Mouse (Mus musculus) cerebellum, postnatal 25 days (tissue): Measurements from ENCODE around the gene Negr1.

Source experiments
- DNase-seq, 2 experiments: peaks; one replicate each; pipeline ENCODE4 v3.0.0; 2021; ENCODE audit warnings: mixed read lengths in 2 of 2

Negr1 gene

GRCm38 (mm10) chr3:156912816-156913215 lies 351.2 kb downstream of the Negr1 start:
- DNase-seq = no peak

- no peak for DNase-seq
These were observed 359.8 kb downstream of the Negr1 start for GRCm38 (mm10) chr3:156921369-156921768.

GRCm38 (mm10) chr3:156923159-156923558 lies 361.6 kb downstream of the Negr1 start:
- DNase-seq = no peak

GRCm38 (mm10) chr3:156925102-156925501 lies 363.5 kb downstream of the Negr1 start:
- DNase-seq = no peak

GRCm38 (mm10) chr3:156928396-156929061 lies 366.9 kb downstream of the Negr1 start:
- DNase-seq = peak; percentile 82

- DNase-seq = peak in 1 of 2 experiments; percentile 47
These were observed 367.4 kb downstream of the Negr1 start for GRCm38 (mm10) chr3:156929062-156929397.

GRCm38 (mm10) chr3:156929677-156930440 lies 368.3 kb downstream of the Negr1 start:
- peak in 1 of 2 experiments; percentile 40 for DNase-seq

GRCm38 (mm10) chr3:156931011-156931410 lies 369.4 kb downstream of the Negr1 start:
- no peak for DNase-seq

GRCm38 (mm10) chr3:156931540-156931939 lies 369.9 kb downstream of the Negr1 start:
- DNase-seq = no peak

- peak; percentile 77 to 84 for DNase-seq
These were observed 373.2 kb downstream of the Negr1 start for GRCm38 (mm10) chr3:156934778-156935290.

- peak in 1 of 2 experiments; percentile 40 for DNase-seq
These were observed 385.8 kb downstream of the Negr1 start for GRCm38 (mm10) chr3:156947404-156947803.

GRCm38 (mm10) chr3:156952970-156953369 lies 391.4 kb downstream of the Negr1 start:
- no peak for DNase-seq

GRCm38 (mm10) chr3:156955094-156955493 lies 393.5 kb downstream of the Negr1 start:
- peak in 1 of 2 experiments; percentile 59 for DNase-seq

- no peak for DNase-seq
These were observed 397.0 kb downstream of the Negr1 start for GRCm38 (mm10) chr3:156958640-156959039.

GRCm38 (mm10) chr3:156968764-156969163 lies 407.2 kb downstream of the Negr1 start:
- no peak for DNase-seq

GRCm38 (mm10) chr3:156971104-156971503 lies 409.5 kb downstream of the Negr1 start:
- no peak for DNase-seq

GRCm38 (mm10) chr3:156976816-156977215 lies 415.2 kb downstream of the Negr1 start:
- DNase-seq = no peak

- no peak for DNase-seq
These were observed 418.6 kb downstream of the Negr1 start for GRCm38 (mm10) chr3:156980042-156980716.

GRCm38 (mm10) chr3:156982102-156982501 lies 420.5 kb downstream of the Negr1 start:
- peak; percentile 35 to 56 for DNase-seq

- peak; percentile 67 to 72 for DNase-seq
These were observed 425.5 kb downstream of the Negr1 start for GRCm38 (mm10) chr3:156987113-156987512.

GRCm38 (mm10) chr3:156992171-156992570 lies 430.6 kb downstream of the Negr1 start:
- DNase-seq = no peak

GRCm38 (mm10) chr3:156992811-156993210 lies 431.2 kb downstream of the Negr1 start:
- no peak for DNase-seq

- DNase-seq = peak in 1 of 2 experiments; percentile 50
These were observed 437.7 kb downstream of the Negr1 start for GRCm38 (mm10) chr3:156999177-156999808.
